Mouse (Mus musculus): ENCODE data around the gene Pgap3. TPM values are rescaled to one million over a fixed set of nuclear protein-coding genes. Genes with fewer than 3 reads are reported as not detected.
A peak's percentile ranks its signal among the peaks of the same experiment; 100 is the strongest.

The Pgap3 gene
- polyA plus RNA-seq, 1 experiment from 2014 or later = 13.0 TPM

- H3K4me2 ChIP-seq = peak within 1 kb of the TSS; percentile 97
- H3K27me3 ChIP-seq (replicated peaks) = peaks cover 72% of the 10 kb centered on the region
- H3K27ac ChIP-seq = no peak within 1 kb of the TSS
- H3K4me1 ChIP-seq = peaks cover 13% of the 10 kb centered on the region
- H3K9me3 ChIP-seq = no peaks in the 10 kb centered on the region
- H3K4me3 ChIP-seq (replicated peaks) = peak within 1 kb of the TSS; percentile 52
- no peaks in the 10 kb centered on the region for H3K36me3 ChIP-seq
- H3K9ac ChIP-seq = 0 out of 2 replicates have a peak within 1 kb of the TSS, but pooled peaks have one; percentile 16
- ATAC-seq (ENCODE audit: insufficient read depth, low FRiP score, low read depth) = peak; percentile 61
- under 1% methylated on average over 53 of the region's 55 CpGs for WGBS
These were observed 52.0 kb downstream of the Pgap3 start, which contains the start of gene Ppp1r1b for GRCm38 (mm10) chr11:98348083-98348961. Gene Ppp1r1b (plus strand): TSS chr11:98348404.

GRCm38 (mm10) chr11:98347385-98348082 is 52.8 kb downstream of the Pgap3 start:
- peaks cover 70% of the 10 kb centered on the region for H3K27me3 ChIP-seq (replicated peaks)
- H3K4me2 ChIP-seq = no peak overlapping the region
- peaks cover 16% of the 10 kb centered on the region for H3K4me1 ChIP-seq
- H3K9me3 ChIP-seq = no peaks in the 10 kb centered on the region
- H3K36me3 ChIP-seq = no peaks in the 10 kb centered on the region
- H3K9ac ChIP-seq = no peak overlapping the region
- WGBS = 11% methylated on average over 11 of the region's 12 CpGs
- ATAC-seq (ENCODE audit: insufficient read depth, low FRiP score, low read depth) = no peak
- no peak overlapping the region for H3K4me3 ChIP-seq (replicated peaks)
- no peak overlapping the region for H3K27ac ChIP-seq

GRCm38 (mm10) chr11:98346168-98346567 is 54.1 kb downstream of the Pgap3 start:
- Histone ChIP-seq H3K4me2 (no peak overlapping the region), H3K27me3 (replicated peaks) (peaks cover 67% of the 10 kb centered on the region), H3K9me3 (no peaks in the 10 kb centered on the region), H3K9ac (no peak overlapping the region), H3K4me3 (replicated peaks) (no peak overlapping the region), H3K27ac (no peak overlapping the region), H3K36me3 (no peaks in the 10 kb centered on the region), H3K4me1 (peaks cover 23% of the 10 kb centered on the region)
- no peak for ATAC-seq (ENCODE audit: insufficient read depth, low FRiP score, low read depth)
- 16% methylated on average over 9 of the region's 9 CpGs for WGBS

GRCm38 (mm10) chr11:98345253-98345652 is 55.0 kb downstream of the Pgap3 start:
- H3K4me2 ChIP-seq = peak overlapping the region; percentile 45
- no peak overlapping the region for H3K27ac ChIP-seq
- WGBS = 2% methylated on average over 14 of the region's 14 CpGs
- ATAC-seq (ENCODE audit: insufficient read depth, low FRiP score, low read depth) = no peak
- no peak overlapping the region for H3K9ac ChIP-seq
- no peak overlapping the region; the same call in 1 of the 2 replicates for H3K4me3 ChIP-seq (replicated peaks)
- peaks cover 23% of the 10 kb centered on the region for H3K4me1 ChIP-seq
- no peaks in the 10 kb centered on the region for H3K36me3 ChIP-seq
- peaks cover 64% of the 10 kb centered on the region for H3K27me3 ChIP-seq (replicated peaks)
- H3K9me3 ChIP-seq = no peaks in the 10 kb centered on the region

- Histone ChIP-seq H3K4me3 (replicated peaks) (peak overlapping the region; percentile 40), H3K4me1 (peaks cover 20% of the 10 kb centered on the region), H3K4me2 (peak overlapping the region; percentile 74), H3K9ac (no peak overlapping the region), H3K27me3 (replicated peaks) (peaks cover 65% of the 10 kb centered on the region), H3K9me3 (no peaks in the 10 kb centered on the region), H3K36me3 (no peaks in the 10 kb centered on the region), H3K27ac (no peak overlapping the region)
- ATAC-seq (ENCODE audit: insufficient read depth, low FRiP score, low read depth) = peak; percentile 51; the same call in 1 of the 2 replicates
- 3% methylated on average over 29 of the region's 29 CpGs for WGBS
These were observed 58.0 kb downstream of the Pgap3 start for GRCm38 (mm10) chr11:98342000-98342945.

GRCm38 (mm10) chr11:98341174-98341573 is 59.1 kb downstream of the Pgap3 start:
- WGBS = 70% methylated on average over 4 of the region's 4 CpGs
- no peak overlapping the region for H3K4me3 ChIP-seq (replicated peaks)
- no peak overlapping the region for H3K27ac ChIP-seq
- no peak for ATAC-seq (ENCODE audit: insufficient read depth, low FRiP score, low read depth)
- no peaks in the 10 kb centered on the region for H3K9me3 ChIP-seq
- peaks cover 20% of the 10 kb centered on the region for H3K4me1 ChIP-seq
- H3K4me2 ChIP-seq = no peak overlapping the region
- H3K27me3 ChIP-seq (replicated peaks) = peaks cover 65% of the 10 kb centered on the region
- no peaks in the 10 kb centered on the region for H3K36me3 ChIP-seq
- no peak overlapping the region for H3K9ac ChIP-seq

GRCm38 (mm10) chr11:98340597-98340996 is 59.7 kb downstream of the Pgap3 start:
- 4% methylated on average over 3 of the region's 4 CpGs for WGBS
- H3K36me3 ChIP-seq = no peaks in the 10 kb centered on the region
- no peak overlapping the region for H3K4me3 ChIP-seq (replicated peaks)
- peaks cover 20% of the 10 kb centered on the region for H3K4me1 ChIP-seq
- no peak overlapping the region for H3K4me2 ChIP-seq
- H3K9ac ChIP-seq = no peak overlapping the region
- no peak for ATAC-seq (ENCODE audit: insufficient read depth, low FRiP score, low read depth)
- H3K9me3 ChIP-seq = no peaks in the 10 kb centered on the region
- peaks cover 68% of the 10 kb centered on the region for H3K27me3 ChIP-seq (replicated peaks)
- H3K27ac ChIP-seq = no peak overlapping the region

- H3K4me2 ChIP-seq = peak overlapping the region; percentile 100
These were observed 60.5 kb downstream of the Pgap3 start for GRCm38 (mm10) chr11:98339679-98340287.

GRCm38 (mm10) chr11:98339071-98339501 is 61.2 kb downstream of the Pgap3 start:
- H3K4me2 ChIP-seq = peak overlapping the region; percentile 100
- H3K27ac ChIP-seq = no peak overlapping the region
- no peak for ATAC-seq (ENCODE audit: insufficient read depth, low FRiP score, low read depth)
- H3K4me3 ChIP-seq (replicated peaks) = peak overlapping the region; percentile 53
- H3K36me3 ChIP-seq = no peaks in the 10 kb centered on the region
- H3K4me1 ChIP-seq = peaks cover 32% of the 10 kb centered on the region
- peak overlapping the region; percentile 22; the same call in 1 of the 2 replicates for H3K9ac ChIP-seq
- under 1% methylated on average over 18 of the region's 19 CpGs for WGBS
- peaks cover 82% of the 10 kb centered on the region for H3K27me3 ChIP-seq (replicated peaks)
- no peaks in the 10 kb centered on the region for H3K9me3 ChIP-seq

More at GRCm38 (mm10) chr11:98339679-98340287, 60.5 kb downstream of the Pgap3 start:
- Histone ChIP-seq H3K9me3 (no peaks in the 10 kb centered on the region), H3K4me1 (peaks cover 25% of the 10 kb centered on the region), H3K27ac (no peak overlapping the region), H3K27me3 (replicated peaks) (peaks cover 76% of the 10 kb centered on the region), H3K4me3 (replicated peaks) (peak overlapping the region; percentile 53; the same call in 1 of the 2 replicates), H3K36me3 (no peaks in the 10 kb centered on the region), H3K9ac (no peak overlapping the region)
- WGBS = 13% methylated on average over 11 of the region's 11 CpGs
- no peak for ATAC-seq (ENCODE audit: insufficient read depth, low FRiP score, low read depth)
